Mouse (Mus musculus) kidney, postnatal 36 days (tissue): ENCODE measurements around the gene Serpina3k.
"Not testable (repeated sequence)": the region's sequence is repeated elsewhere in the genome, so short reads cannot be mapped to it uniquely, and the experiment has no call there.

ENCODE experiments used
- DNase-seq, 2 experiments: peaks; one replicate each; pipeline ENCODE4 v3.0.0; 2021 to 2022; ENCODE audit warnings: mixed read lengths in 2 of 2

The Serpina3k gene

DNA sequence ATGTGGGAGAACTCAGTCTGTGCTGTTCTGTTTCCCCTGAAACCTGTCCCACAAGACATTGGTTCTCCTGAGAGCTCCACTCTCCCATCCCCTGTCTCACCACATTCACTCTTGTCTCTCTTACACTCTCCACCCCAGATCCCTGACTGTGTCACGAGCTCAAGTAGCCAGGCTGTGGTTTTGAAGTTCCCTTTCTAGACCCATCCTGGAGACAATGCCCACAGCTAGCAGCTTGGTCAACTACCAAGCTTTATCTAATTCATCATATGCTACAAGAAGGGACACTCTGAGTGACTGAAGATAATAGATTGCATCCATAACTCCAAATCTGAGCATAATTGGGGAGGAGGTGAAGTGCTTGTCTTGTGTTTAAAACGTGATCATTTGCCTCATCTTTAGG lies 52.8 kb downstream of the Serpina3k start:
- DNase-seq: not testable (repeated sequence)
